Mouse (Mus musculus) inflammation-experienced regulatory T-cells, adult 6 months (primary cell): ENCODE measurements around the gene Trmt112. TPM values are rescaled to one million over a fixed set of nuclear protein-coding genes. Genes with fewer than 3 reads are reported as not detected.

ENCODE experiments used
- ATAC-seq: one replicate; pipeline ENCODE4 v1.8.0; 2017
- polyA plus RNA-seq, 3 experiments: library from polyadenylated mRNA; unstranded; fragments of 100-300 nt; shearing (Covaris generic); gene quantifications; one replicate each; pipeline ENCODE4 v1.2.1; 2017

The Trmt112 gene
- polyA plus RNA-seq, 3 experiments from 2014 or later: 143 to 219 (median 200) TPM

GRCm38 (mm10) chr19:6926559-6927255 is 17.2 kb downstream of the Trmt112 start:
- ATAC-seq: no peak

GRCm38 (mm10) chr19:6928080-6928479 is 18.6 kb downstream of the Trmt112 start:
- ATAC-seq: no peak

- no peak for ATAC-seq
Measured at GRCm38 (mm10) chr19:6931002-6931401, 21.5 kb downstream of the Trmt112 start.

DNA sequence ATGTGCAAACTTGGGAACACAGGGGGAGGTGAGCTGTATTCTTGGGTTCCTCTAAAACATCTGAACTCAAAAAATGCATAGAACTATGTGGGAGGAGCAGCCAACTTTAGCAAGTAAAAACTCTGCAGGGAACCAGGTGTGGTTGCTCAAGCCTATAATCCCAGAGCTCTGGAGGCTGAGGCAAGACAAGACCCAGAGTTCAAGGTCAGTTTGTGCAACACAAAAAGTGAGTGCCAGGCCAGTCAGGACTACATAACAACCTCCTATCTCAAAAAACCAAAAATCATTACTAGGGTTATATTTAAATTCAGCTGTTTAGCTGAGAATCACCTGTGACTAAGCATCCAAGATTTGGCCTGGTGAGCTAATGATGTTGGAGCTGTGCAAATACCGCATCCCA is 22.5 kb downstream of the Trmt112 start:
- ATAC-seq: no peak

GRCm38 (mm10) chr19:6933102-6933435 is 23.6 kb downstream of the Trmt112 start:
- no peak for ATAC-seq

- ATAC-seq: no peak
Measured at GRCm38 (mm10) chr19:6933436-6934194, 24.1 kb downstream of the Trmt112 start.

GRCm38 (mm10) chr19:6934195-6934977 is 24.9 kb downstream of the Trmt112 start, which contains the start of gene Kcnk4:
Kcnk4 (minus strand) TSS chr19:6934515.
- no peak for ATAC-seq

- ATAC-seq: no peak
Measured at GRCm38 (mm10) chr19:6936299-6936698, 26.8 kb downstream of the Trmt112 start.

DNA sequence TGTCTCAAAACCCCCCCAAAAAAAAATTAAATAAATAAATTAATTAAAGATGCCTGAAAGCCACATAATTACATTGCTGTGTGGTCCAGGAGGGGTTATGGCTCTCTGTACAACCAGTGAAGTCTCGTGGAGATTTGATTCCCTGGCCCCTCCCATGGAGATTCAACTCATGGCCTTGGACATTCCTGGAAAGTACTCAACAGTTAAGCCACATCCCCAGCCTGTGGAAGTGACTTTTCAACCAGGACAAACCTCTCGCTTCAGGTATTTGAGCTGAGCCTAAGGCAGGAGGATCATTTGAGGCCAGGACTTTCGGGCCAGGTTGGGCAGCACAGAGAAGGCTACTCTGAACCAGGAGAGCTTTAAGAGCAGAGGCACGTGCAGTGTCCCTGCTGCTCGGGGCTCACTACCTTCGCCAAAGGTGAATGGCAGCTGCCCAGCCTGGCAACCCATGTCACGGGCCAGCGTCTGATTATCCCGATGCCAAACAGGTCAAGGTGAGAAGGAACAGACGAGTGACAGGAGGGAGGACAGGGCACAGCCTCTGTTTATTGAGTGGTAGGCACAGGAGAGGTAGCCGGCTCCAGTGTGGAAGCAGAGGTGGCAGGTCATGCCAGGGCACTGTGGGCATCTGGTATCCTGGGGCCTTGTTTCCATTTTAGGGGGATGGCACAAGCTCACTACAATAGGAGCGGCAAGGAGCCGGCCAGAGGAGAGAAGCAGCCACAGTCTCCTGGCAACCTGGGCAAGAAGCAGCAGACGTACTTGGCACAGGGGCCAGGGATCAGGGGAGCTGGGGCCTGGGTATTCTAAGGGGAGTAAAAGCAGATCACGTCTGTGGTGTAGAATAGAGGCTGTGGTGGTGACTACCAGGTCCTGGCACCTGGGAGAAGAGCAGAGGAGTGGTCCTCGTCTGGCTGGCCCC is 28.3 kb downstream of the Trmt112 start:
- no peak for ATAC-seq

DNA sequence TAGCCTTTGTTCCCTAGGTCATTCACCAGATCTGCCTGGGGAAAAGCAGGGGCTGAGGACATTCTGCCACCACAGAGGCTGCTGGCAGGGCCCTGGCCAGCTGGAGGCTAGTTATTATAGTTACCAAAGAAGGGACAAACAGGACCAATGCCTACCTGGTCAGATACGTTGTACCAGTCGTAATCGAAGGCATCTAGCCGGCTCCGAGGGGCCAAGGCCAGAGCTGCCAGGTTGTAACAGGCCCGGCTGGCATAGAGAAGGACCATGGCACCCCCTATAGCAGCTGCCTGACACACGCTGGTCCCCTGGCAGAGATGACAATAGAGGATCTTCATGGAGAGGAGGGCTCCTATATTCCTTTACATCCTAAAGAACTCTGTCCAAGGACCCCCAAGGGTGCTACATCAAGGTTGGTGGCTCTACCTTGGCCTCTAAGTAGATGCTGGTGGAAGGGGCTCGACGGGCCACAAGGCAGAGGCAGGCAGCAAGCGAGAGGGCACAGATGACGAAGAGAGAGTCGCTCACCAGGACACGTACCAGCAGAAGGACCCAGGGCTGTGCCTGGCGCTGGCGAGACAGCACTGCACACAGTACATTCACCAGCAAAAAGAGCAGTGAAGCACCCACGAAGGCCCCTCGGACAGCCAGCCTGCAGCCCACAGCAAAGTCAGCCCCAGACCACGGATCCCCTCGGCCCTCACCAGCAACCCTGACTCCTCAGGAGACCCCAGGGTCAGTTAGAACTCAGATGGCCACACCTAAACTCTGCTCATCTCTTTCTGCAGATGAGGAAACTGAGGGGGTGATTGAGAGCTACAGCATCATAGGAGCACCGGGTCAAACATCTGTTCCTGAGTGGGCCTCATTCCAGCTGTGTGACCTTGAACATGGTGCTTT is 29.9 kb downstream of the Trmt112 start:
- no peak for ATAC-seq

DNA sequence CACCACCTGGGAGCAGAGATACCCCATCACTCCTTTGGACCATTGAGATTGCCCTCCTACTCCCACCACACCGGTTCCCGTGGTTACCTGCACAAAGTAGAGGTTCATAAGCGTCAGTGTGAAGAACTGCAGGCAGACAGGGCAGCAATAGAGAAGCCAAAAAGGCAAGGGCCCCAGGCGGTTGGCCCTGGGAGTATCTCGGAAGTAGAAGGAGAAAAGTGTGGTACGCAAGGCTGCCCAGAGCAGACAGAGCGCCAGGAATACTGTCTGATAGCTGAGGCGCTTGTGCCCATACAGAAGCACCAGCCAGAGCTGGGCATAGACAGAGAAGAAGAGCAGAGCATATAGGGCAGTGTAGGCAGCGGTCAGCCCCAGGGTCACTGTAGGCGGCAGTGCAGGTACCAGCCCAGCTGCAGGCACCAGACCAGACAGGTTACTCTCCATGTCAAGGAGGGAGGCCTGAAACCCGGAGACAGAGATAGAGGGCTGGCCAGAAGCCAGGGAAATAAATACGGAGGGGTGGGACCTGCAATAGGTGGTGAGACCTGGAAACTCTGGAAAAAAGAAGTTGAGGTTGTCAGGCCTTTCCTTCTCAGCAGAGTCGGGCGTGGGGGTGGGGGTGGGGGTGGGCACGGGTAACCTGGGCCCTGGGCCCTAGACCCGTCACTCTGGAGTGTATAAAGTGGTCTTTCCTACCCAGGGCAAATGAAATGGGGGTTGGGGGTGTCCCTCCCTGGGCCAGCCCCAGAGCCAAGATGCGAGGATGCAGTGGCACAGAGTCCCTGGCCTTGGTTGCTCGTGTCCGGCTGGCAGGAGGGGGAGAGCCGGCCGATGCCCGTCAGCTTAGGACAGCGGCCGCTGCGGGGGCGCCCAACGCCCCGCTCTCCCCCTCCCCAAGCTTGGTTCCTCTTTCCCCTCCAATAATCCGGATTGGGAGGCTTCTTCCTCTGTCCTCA is 31.2 kb downstream of the Trmt112 start:
- no peak for ATAC-seq

- peak; percentile 71 for ATAC-seq
Measured at GRCm38 (mm10) chr19:6941372-6942248, 32.1 kb downstream of the Trmt112 start, which contains the start of gene Bad. Bad (plus strand) TSS chr19:6941861.

DNA sequence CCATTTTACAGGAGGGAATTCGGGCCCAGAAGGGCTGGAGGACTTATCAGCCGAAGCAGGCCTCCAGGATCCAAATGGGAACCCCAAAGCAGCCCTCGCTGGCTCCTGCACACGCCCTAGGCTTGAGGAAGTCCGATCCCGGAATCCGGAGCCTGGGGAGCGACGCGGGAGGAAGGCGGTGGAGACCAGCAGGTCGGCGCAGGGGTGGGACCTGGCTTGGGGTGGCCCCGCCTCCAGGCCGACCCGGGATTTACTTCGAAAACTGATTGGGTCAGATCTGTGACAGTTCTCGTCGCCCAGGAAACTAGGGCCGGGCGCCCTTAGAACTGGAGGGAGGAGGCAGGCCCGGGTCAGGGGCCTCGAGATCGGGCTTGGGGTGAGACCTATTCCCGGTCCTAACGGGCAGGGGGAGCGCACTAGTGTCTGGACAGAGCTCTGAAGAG is 32.8 kb downstream of the Trmt112 start, which contains the start of gene Gpr137:
TSS of gene Gpr137 (minus strand) at position 232 of the 443 bp plus-strand sequence.
- peak; percentile 79 for ATAC-seq

- ATAC-seq: no peak
Measured at GRCm38 (mm10) chr19:6942764-6943163, 33.3 kb downstream of the Trmt112 start.

DNA sequence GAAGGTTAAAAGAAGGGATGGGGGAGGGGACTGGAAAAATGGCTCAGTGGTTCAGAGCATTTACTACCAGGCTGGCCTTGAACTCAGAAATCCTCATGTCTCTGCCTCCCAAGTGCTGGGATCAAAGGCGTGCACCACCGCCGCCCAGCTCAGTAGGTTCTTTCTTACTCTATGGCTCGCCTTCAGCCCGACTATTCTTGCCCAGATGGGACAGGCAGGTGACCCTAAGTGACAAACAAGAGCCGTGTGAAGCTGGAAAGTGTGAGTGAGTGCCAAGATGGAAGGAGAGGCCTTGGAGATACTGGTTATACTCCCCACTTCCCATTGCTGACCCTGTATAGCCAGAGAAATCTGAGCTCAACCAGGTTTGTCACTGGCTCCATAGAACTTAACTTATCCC is 34.2 kb downstream of the Trmt112 start:
- no peak for ATAC-seq

GRCm38 (mm10) chr19:6947742-6948141 is 38.2 kb downstream of the Trmt112 start:
- ATAC-seq: no peak

DNA sequence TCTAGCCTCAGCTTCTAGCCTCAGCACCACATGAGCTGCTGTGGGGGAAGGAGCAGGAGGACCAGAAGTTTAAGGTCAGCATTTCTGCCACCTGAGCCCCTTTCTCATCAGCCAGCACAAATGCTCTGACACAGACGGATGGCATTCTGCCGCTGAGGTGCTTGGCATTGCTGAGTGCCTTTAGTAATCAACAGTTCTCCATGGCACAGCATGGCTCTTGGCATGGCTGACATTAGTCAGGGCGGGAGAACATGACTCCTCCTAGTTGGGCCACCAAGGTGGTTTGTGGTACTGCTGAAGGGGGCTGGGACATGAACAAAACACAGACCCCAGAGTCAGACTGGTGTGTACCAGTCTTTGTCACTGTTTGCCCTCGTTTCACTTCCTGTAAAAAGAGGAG is 38.7 kb downstream of the Trmt112 start:
- no peak for ATAC-seq

DNA sequence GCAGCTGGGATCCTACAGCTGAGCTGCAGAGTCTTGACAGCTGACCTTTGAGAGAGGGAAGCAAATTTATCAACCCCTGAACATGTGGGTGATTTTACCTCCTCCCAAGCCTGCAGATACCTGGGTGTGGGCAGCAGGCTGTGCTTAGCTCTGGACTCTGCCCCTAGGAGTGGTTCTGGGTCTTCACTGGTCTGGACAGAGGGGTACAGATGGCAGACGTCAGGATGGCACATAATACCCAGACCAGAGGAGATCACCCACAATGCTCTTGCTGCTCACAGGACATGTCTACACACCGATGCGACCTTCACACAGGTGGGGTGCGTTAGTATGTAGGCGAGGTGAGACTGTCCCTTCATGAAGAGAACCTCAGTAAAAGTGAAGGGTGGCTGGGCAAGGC is 40.0 kb downstream of the Trmt112 start:
- no peak for ATAC-seq

DNA sequence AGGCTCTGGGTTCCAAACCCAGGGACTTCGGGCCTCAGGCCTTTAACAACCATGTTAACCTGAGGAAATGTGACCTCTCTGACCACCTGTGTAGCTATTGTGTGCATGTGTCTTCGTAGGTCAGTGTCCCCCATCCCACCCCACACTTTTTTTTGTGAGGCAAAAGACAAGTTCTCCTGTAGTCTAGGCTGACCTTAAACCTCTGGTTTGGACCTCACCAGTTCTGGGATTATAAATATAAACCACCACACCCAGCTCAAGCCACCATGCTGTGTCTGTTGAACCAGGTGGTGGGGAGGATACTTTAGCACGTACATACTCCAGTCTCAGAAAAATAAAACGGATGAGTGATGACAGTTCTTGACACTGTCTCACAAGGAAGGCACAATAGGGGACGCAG is 40.5 kb downstream of the Trmt112 start:
- no peak for ATAC-seq
